Mouse (Mus musculus) adrenal gland, postnatal 25 days (tissue): Measurements from ENCODE around the gene Il33. TPM values are rescaled to one million over a fixed set of nuclear protein-coding genes. Genes with fewer than 3 reads are reported as not detected.

Experiments used
- DNase-seq: peaks from one replicate; pipeline ENCODE4 v3.0.0; 2021; ENCODE audit warnings: mixed read lengths
- long read RNA-seq: library from polyadenylated mRNA; stranded (forward); transcript quantifications from one replicate; pipeline ENCODE4 v2.0.0, GENCODE M21; 2021
- total RNA-seq: library from RNA; stranded (reverse); gene quantifications from 2 replicates; pipeline ENCODE4 v1.2.3, GENCODE M21; 2021

Il33 gene
- 9.0 and 12.9 TPM in 2 replicates for total RNA-seq
- long read RNA-seq, transcript Il33-202 (8 exons, 2,537 nt): major isoform, 14 of 18 reads
- long read RNA-seq, partial matches to known transcripts: 0 of 18 reads
- long read RNA-seq, other reads (novel, unspliced or antisense): 1 of 18 reads

GRCm38 (mm10) chr19:29924638-29925258 lies at the start of gene Il33:
Il33 (plus strand) TSS chr19:29925114.
- DNase-seq: peak; percentile 44

DNA sequence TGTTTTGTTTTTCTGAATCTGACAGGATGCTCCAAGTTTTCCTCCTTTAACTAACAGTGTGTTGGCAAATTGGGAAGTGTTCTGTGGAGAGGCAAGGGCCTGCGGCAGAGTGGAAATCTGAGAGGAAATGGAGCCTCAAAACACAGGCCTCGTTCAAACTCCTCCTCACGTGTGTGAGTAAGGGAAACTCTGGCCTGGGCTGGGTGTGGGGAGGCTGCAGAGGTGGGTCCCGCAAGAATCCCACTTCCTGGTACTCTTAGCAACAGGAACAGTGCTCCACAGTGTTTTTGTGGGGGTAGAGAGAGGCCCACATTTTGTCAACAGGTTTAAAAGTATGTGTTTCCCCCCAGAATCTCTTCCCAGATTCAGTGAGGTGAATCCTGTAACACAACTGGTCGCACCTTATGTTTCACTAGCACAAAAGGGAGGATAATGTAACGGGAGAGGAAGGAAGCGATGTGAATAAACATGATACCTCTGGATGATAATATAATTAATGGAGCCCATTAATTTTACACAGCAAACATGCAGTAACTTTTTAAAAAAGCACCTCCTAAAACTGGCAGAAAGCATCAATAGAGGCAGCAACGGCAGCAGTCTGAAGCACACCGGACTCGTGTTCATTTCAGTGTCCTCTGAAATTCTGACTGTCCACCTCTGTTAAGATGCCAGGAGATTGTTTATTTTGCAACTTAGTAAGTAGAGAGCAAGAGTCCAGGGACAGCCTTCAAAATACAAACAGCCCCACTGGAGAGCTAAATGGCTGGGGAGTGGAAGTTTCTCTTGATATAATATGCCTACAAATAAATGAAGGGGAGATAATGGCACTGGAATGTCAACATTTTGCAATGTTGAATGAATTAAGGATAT lies 47.3 kb upstream of the Il33 start:
- no peak for DNase-seq

DNA sequence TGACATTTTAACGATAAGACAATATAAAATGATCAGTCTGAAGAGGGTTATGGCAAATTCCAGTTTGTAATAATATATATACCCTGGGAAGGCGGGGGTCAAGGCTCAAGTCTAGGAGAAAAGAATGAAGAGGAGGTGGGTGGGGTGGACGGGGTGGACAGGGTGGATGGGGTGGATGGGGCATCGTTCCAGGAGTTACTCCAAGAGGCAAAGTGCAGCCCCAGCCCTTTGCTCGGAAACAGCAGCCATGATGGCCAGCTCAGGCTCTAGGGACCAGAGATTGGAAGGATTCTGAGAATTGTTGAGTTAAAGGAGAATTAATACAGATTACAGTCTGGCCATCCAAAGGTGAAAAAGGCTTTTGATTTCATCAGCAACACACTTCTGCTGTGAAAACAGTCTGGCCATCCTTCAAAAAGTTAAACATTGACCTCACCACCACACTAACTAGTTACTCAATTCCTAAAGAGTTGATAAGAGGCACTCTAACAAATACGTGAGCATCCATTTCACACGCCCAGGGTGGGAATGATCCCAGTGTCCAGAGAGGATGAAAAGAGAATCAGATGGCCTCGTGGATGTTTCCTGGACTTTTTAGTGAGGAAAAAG lies 45.9 kb upstream of the Il33 start:
- DNase-seq: no peak

DNA sequence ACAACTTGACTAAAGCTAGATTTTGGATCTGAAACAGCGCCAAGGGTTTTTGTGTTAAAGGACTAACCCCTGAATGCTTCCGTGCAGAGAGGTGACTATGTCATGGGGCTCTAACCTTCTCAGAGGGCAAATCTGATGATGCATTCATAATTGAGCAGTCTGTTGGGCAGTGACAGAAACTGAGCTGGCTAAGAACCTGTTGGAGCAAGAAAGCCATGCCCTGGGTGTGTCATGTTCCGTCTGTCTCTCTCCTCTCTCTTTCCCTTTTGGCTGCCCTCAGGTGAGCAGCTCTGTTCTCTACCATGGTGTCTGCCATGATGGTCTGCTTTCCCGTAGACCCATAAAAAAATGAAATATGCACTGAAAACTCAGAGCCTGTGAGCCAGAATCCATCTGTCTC lies 44.0 kb upstream of the Il33 start:
- DNase-seq: no peak

DNA sequence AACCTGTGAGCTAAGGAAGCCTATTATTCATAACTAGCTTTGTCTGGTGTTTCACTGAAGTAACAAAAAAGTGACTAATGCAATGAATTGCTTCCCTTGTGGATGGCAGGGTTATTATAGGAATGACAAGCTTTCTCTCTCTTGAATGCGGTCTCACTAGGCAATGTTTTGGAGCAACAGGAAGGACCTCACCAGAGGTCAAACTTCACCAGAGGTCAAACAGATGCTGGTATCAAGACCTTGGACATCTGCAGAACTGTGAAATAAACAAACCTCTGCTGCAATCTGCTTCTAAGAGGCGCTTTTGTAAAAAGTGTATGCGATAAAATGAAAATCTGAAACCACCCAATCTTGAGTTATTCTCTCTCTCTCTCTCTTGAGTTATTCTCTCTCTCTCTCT lies 42.2 kb upstream of the Il33 start:
- DNase-seq: no peak

GRCm38 (mm10) chr19:29885548-29885947 lies 39.4 kb upstream of the Il33 start:
- no peak for DNase-seq

GRCm38 (mm10) chr19:29887476-29887875 lies 37.4 kb upstream of the Il33 start:
- no peak for DNase-seq

- no peak for DNase-seq
These were observed 36.0 kb upstream of the Il33 start for GRCm38 (mm10) chr19:29888946-29889345.

DNA sequence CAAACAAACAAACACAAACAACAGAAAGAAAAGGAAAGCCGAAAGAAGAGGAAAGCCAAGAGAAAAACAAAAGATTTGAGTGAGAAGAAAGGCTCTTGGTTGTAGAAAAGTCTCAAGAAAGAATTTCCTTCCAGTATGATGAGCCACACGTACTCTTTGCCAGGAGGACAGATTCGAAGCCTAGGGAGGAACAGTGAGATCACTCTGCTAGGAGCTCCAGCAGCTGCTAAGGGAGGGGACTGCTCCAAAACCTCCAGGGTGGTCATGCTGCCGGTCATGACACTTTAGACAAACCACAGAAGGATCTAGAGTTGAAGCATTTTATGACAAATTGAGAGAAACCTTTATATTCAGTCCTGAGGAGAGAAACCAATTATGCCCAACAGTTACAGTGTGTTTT lies 32.9 kb upstream of the Il33 start:
- DNase-seq: no peak

DNA sequence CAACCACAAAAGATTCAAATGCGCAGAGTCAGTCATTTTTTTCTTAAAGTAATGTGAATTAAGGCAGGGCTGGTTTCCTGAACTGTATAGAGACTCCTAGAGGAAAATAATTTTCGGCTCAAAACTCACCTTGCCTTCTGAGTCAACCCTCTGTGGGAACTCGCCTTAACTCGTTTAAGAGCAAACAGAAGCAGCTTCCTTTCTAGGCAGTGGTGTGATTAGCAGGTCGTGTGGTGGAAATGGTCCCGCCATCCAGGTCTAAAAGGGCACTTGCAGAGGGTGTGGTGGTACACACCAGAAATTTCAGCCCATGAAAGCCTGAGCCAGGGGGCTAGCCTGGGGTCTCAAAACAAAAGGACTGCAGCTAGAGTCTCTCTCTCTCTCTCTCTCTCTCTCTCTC lies 32.1 kb upstream of the Il33 start:
- DNase-seq: no peak

DNA sequence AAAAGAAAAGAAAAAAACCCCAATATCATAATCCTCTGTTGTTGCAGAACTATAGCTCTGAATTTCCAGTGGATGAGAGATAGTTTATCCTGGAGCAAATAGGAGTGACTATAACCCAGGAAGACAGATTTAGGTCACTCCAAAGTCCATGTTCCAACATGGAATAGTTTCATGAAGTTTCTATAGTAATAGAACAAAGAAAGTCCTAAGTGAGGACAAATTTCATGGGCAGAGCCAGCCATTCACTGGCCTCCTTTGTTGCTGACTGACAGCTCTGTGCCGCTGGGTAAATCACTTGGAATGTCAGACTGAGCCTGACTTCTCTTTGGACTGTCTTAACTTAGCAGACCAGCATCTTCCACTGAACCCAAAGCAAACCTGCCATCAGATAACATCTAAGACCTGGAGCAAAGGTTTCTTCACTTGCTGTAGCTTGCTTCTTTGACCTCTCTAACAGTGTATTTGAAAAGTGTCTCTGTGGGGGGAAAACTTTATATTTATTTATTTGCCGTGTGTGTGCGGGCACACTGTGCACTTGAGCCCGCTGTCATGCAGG lies 31.1 kb upstream of the Il33 start:
- DNase-seq: no peak

DNA sequence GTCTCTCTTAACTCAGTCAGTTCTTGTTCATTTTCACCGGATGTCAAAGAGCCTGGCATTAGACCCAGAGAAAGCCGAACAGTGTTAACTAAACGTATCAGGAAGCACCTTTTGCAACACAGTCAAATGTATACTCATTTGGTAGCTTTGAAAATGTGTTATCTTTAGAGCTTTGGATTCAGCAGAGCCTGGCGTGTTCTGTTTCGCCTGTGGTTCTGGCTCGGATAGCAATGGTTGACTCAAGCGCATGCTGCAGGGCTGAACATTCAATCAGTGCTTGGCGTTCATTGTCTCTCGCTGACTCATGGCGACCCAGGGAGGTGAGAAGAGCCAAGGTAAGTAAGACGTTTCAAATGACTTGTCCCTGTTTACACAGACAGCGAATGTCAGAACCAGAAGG lies 30.5 kb upstream of the Il33 start:
- DNase-seq: no peak

GRCm38 (mm10) chr19:29895047-29895446 lies 29.9 kb upstream of the Il33 start:
- DNase-seq: no peak

DNA sequence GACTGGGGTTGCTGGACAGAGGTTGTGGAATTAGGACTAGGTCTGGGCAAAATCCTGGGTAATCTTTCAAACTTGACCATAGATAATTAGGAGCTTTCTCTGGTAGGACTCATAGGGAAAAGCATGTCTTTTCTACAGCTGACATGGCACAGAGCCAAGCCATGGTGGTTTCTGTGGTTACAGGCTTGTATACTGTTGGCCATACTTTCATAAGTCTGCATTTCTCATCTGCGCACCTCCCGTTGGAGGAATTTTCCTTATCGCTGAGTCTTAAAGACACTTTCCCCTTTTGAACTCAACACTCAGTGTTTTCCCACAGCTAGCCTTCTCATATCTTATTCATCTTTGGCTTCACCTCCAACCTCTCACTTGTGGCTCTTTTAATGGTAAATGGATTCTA lies 24.6 kb upstream of the Il33 start:
- no peak for DNase-seq

DNA sequence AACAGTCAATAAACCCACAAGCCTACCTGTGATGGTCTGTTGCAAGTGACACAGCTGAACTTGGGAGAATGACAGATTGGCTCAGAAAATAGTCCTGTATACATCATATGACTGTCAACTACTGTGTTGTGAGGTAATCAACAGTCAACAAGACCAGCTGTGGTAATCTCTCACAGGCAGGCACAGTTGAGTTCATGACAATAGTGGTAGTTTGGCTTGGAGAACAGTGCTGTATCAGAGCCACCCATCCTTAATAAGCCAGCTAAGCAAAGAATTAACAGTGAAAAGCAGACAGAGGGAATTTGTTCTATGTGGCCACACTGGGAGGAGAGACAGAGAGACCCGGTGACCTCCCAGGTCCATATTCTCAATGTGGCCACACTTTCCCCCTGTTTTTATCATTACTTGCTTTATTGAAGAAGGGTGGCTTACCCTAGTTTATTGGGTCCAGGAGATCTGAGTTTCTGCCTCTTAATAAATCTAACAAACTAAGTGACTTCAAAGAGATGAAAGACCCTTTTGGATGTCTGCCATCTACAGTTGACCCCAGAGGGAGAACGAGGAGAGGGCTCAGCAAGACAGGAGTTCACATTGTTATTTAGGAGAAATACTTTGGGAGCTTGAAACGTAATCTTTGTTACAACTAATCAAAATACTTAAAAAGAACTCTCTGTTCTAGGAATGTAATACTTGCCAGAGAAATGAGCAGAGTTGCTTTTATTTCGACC lies 22.4 kb upstream of the Il33 start:
- DNase-seq: no peak

DNA sequence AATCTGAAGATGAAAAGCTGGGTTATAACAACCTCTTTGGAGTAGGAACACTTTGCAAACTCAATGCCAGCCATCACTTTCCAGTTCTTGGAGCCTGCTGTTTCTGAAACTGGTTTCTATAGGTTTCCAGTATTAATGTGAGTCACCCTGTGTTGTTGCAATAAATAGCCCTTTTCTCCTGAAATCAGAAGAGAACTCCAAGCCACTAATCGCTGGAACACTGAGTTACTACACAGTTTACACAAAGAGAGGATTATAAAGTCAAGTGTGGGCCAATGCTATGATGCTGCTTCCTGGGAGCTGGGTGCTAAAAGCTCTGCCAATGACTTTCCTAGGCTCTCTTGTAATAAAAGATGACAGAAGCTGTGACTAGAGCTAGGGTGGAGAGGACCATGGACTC lies 19.0 kb upstream of the Il33 start:
- DNase-seq: no peak

- no peak for DNase-seq
These were observed 15.7 kb upstream of the Il33 start for GRCm38 (mm10) chr19:29909166-29909565.

- DNase-seq: no peak
These were observed 13.0 kb upstream of the Il33 start for GRCm38 (mm10) chr19:29911919-29912318.

GRCm38 (mm10) chr19:29917421-29917820 lies 7.5 kb upstream of the Il33 start:
- DNase-seq: no peak

DNA sequence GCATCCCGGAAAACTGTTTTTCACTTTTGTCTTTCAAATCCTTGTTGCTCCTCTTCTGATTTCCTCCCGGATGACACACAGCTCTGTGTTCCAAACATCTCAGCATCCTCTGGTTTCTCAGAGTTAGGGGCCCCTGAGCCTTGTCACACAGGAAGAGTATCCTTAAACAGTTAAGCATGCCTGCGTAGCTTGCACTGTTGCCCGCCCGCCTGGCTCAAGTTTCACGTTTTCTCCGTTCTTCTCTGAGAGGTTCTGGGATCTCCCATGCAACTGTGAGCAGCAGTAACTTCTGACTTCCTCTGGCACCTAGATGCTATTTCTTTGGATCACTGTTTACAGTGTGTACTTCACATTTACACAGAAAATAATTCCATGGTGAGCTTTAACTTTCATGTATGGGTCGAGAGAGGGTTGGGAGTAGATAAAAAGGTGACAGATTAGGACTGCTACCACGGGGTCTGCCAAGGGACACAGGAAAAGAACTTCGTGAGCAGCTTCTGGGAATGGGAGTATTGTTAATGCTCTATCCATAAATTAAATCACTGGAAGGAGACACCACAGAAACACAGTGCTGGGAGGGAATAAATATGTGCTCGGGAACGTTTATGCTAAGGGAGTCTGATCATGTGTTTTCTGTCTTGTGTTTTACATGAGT lies 1.3 kb downstream of the Il33 start:
- DNase-seq: no peak

- peak; percentile 51 for DNase-seq
These were observed 5.4 kb downstream of the Il33 start for GRCm38 (mm10) chr19:29930296-29930695.

DNA sequence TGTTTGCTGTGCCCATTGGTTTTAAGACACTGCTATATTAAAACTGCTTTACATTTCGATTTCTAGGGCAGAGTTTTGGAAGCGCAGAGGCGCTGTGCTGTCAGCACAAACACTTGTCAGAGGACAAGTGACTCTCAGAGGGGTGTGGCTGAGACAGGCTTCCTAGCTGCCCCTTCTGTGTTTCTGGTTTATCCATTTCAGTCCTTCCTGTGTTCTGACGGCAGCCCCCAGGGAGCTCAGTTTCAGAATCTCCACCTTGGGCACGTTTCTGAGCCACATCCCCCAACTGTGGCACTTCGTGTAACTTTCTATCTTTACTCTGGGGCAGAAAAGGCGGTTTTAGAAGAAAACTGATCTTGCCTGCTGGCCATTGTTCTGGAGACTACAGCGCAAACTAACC lies 12.5 kb downstream of the Il33 start:
- no peak for DNase-seq
